Mouse (Mus musculus) cerebellum, postnatal 4 days (tissue): ENCODE data around the gene Gm20425.
"Not testable (repeated sequence)": the region's sequence is repeated elsewhere in the genome, so short reads cannot be mapped to it uniquely, and the experiment has no call there.

Experiments used
- DNase-seq, 2 experiments: peaks; one replicate each; pipeline ENCODE4 v3.0.0; 2022; ENCODE audit warnings: low spot score in 2 of 2, mixed read lengths in 1 of 2

Gene Gm20425

GRCm38 (mm10) chr9:103224721-103225120 lies 5.4 kb downstream of the Gm20425 start:
- no peak for DNase-seq

- DNase-seq = no peak
Measured at GRCm38 (mm10) chr9:103214281-103214680, 15.8 kb downstream of the Gm20425 start.

GRCm38 (mm10) chr9:103213631-103214030 lies 16.5 kb downstream of the Gm20425 start:
- DNase-seq = no peak

GRCm38 (mm10) chr9:103212654-103213420 lies 17.3 kb downstream of the Gm20425 start:
- no peak for DNase-seq

GRCm38 (mm10) chr9:103208802-103209423 lies 21.2 kb downstream of the Gm20425 start:
- DNase-seq = no peak

- peak in 1 of 2 experiments; percentile 57 for DNase-seq
Measured at GRCm38 (mm10) chr9:103207846-103208245, 22.3 kb downstream of the Gm20425 start.

- DNase-seq = no peak
Measured at GRCm38 (mm10) chr9:103205786-103206185, 24.3 kb downstream of the Gm20425 start.

- peak; percentile 84 to 90 for DNase-seq
Measured at GRCm38 (mm10) chr9:103201561-103202260, 28.4 kb downstream of the Gm20425 start, which contains the start of gene Srprb. TSS of gene Srprb (minus strand) at chr9:103202137.

- no peak for DNase-seq
Measured at GRCm38 (mm10) chr9:103188416-103188815, 41.7 kb downstream of the Gm20425 start.

- peak in 1 of 2 experiments; percentile 77 for DNase-seq
Measured at GRCm38 (mm10) chr9:103186747-103187146, 43.4 kb downstream of the Gm20425 start.

- no peak for DNase-seq
Measured at GRCm38 (mm10) chr9:103185946-103186345, 44.2 kb downstream of the Gm20425 start.

- no peak for DNase-seq
Measured at GRCm38 (mm10) chr9:103184855-103185254, 45.3 kb downstream of the Gm20425 start.

- DNase-seq = no peak
Measured at GRCm38 (mm10) chr9:103181886-103182285, 48.2 kb downstream of the Gm20425 start.

GRCm38 (mm10) chr9:103180807-103181565 lies 49.1 kb downstream of the Gm20425 start:
- peak in 1 of 2 experiments; percentile 57 for DNase-seq

GRCm38 (mm10) chr9:103180303-103180702 lies 49.8 kb downstream of the Gm20425 start:
- DNase-seq = peak in 1 of 2 experiments; percentile 50

- DNase-seq = no peak
Measured at GRCm38 (mm10) chr9:103175692-103176091, 54.4 kb downstream of the Gm20425 start.

GRCm38 (mm10) chr9:103174771-103175519 lies 55.2 kb downstream of the Gm20425 start:
- no peak for DNase-seq

GRCm38 (mm10) chr9:103168771-103169170 lies 61.3 kb downstream of the Gm20425 start:
- DNase-seq = no peak

- DNase-seq = peak in 1 of 2 experiments; percentile 72
Measured at GRCm38 (mm10) chr9:103168046-103168445, 62.1 kb downstream of the Gm20425 start.

- DNase-seq = no peak
Measured at GRCm38 (mm10) chr9:103163806-103164205, 66.3 kb downstream of the Gm20425 start.

- not testable (repeated sequence) for DNase-seq
Measured at GRCm38 (mm10) chr9:103155158-103155557, 74.9 kb downstream of the Gm20425 start.
